ENCODE assay signal across 18 mouse cellular contexts in genomic region chr4:9065981-9066815, GRCm38 (mm10).
A peak's percentile ranks its signal among the peaks of the same experiment; 100 is the strongest.
DNase-seq lines count a peak whose midpoint lies in the region; ATAC-seq and TF ChIP-seq lines count a peak whose summit lies in the region.
"Had no signal": no experiment of that assay in that cellular context is flagged by ENCODE, and none has a peak within 500 bp of the region (broad histone marks: within the 10 kb centered on the region; RNA-seq: fewer than 3 reads in every experiment).

No protein-coding gene starts in this region.

- peaks cover 12% of the 10 kb centered on the region; the same call in 1 of the 2 replicates for H3K4me1 ChIP-seq in hindbrain, postnatal 0 days (ENCODE audit: insufficient read depth, low read length)
- 0 out of 2 replicates have a peak, but pooled peaks cover 3% of the 10 kb centered on the region for H3K4me1 ChIP-seq in hindbrain, embryonic 12.5 days
- no peaks in the 10 kb centered on the region for H3K4me1 ChIP-seq in neural tube, embryonic 15.5 days
- H3K4me1 ChIP-seq: hindbrain, embryonic 15.5 days; kidney, embryonic 15.5 days; limb, embryonic 13.5 days had no signal

- H3K9ac ChIP-seq in hindbrain, postnatal 0 days (replicated peaks; ENCODE audit: low read length) = no peak overlapping the region
- H3K9ac ChIP-seq in hindbrain, embryonic 12.5 days = no peak overlapping the region
- H3K9ac ChIP-seq in neural tube, embryonic 15.5 days (replicated peaks) = no peak overlapping the region
- H3K9ac ChIP-seq: heart, embryonic 12.5 days; hindbrain, embryonic 15.5 days; kidney, embryonic 15.5 days; limb, embryonic 13.5 days had no signal

- no peak overlapping the region for H3K4me3 ChIP-seq in hindbrain, postnatal 0 days (ENCODE audit: low read length)
- no peak overlapping the region for H3K4me3 ChIP-seq in hindbrain, embryonic 12.5 days
- H3K4me3 ChIP-seq in neural tube, embryonic 15.5 days (replicated peaks) = no peak overlapping the region
- H3K4me3 ChIP-seq: heart, embryonic 12.5 days; hindbrain, embryonic 15.5 days; kidney, embryonic 15.5 days; left cerebral cortex, adult 2 months; limb, embryonic 13.5 days had no signal

- H3K27ac ChIP-seq in hindbrain, postnatal 0 days = 0 out of 2 replicates have a peak overlapping the region, but pooled peaks have one; percentile 34
- no peak overlapping the region for H3K27ac ChIP-seq in hindbrain, embryonic 12.5 days
- no peak overlapping the region for H3K27ac ChIP-seq in neural tube, embryonic 15.5 days (replicated peaks)
- H3K27ac ChIP-seq: hindbrain, embryonic 15.5 days; kidney, embryonic 15.5 days; left cerebral cortex, adult 2 months; limb, embryonic 13.5 days; macrophage had no signal

- peak; percentile 79 for ATAC-seq in hindbrain, postnatal 0 days
- no peak for ATAC-seq in hindbrain, embryonic 12.5 days (ENCODE audit: low FRiP score)
- ATAC-seq in megakaryocyte, adult 5-6 weeks (ENCODE audit: poor library complexity, severe bottlenecking) = peak; percentile 43
- no peak for ATAC-seq in neural tube, embryonic 15.5 days (ENCODE audit: low FRiP score)
- ATAC-seq: forebrain, embryonic 14.5 days; midbrain, embryonic 16.5 days had no signal

- no peaks in the 10 kb centered on the region for H3K27me3 ChIP-seq in hindbrain, postnatal 0 days (ENCODE audit: insufficient read depth, low read length)
- no peaks in the 10 kb centered on the region for H3K27me3 ChIP-seq in hindbrain, embryonic 12.5 days
- H3K27me3 ChIP-seq in neural tube, embryonic 15.5 days (replicated peaks) = no peaks in the 10 kb centered on the region
- H3K27me3 ChIP-seq: heart, embryonic 12.5 days; hindbrain, embryonic 15.5 days; kidney, embryonic 15.5 days; limb, embryonic 13.5 days had no signal

- no peak overlapping the region for H3K4me2 ChIP-seq in hindbrain, postnatal 0 days (ENCODE audit: low read depth, low read length)
- no peak overlapping the region for H3K4me2 ChIP-seq in hindbrain, embryonic 12.5 days (replicated peaks)
- no peak overlapping the region for H3K4me2 ChIP-seq in neural tube, embryonic 15.5 days
- H3K4me2 ChIP-seq: heart, embryonic 12.5 days; hindbrain, embryonic 15.5 days; kidney, embryonic 15.5 days; limb, embryonic 13.5 days had no signal

- TF ChIP-seq CTCF in hindbrain, postnatal 0 days (IDR thresholded peaks at IDR 0.05; ENCODE audit: low read depth) = no peak

- DNase-seq in hindbrain, postnatal 0 days (ENCODE audit: low spot score) = peak; percentile 48
- DNase-seq in CD4-positive, CD25-positive, alpha-beta regulatory T cell, adult 2 months (ENCODE audit: low read depth, low spot score) = peak; percentile 45
- peak; percentile 31 for DNase-seq in T-cell, adult 2 months (ENCODE audit: low spot score)
- no peak for DNase-seq in right cerebral cortex, adult 18-20 months
- DNase-seq: adrenal gland, adult 8-10 months; gastrocnemius, postnatal 10 days; lung, adult 18-20 months had no signal

- H3K36me3 ChIP-seq in hindbrain, postnatal 0 days (ENCODE audit: insufficient read depth, low read length) = no peaks in the 10 kb centered on the region
- no peaks in the 10 kb centered on the region for H3K36me3 ChIP-seq in hindbrain, embryonic 12.5 days
- H3K36me3 ChIP-seq in neural tube, embryonic 15.5 days = no peaks in the 10 kb centered on the region
- H3K36me3 ChIP-seq: heart, embryonic 12.5 days; hindbrain, embryonic 15.5 days; kidney, embryonic 15.5 days; limb, embryonic 13.5 days had no signal

- no peaks in the 10 kb centered on the region for H3K9me3 ChIP-seq in hindbrain, postnatal 0 days (ENCODE audit: low read length)
- H3K9me3 ChIP-seq in hindbrain, embryonic 12.5 days (replicated peaks) = no peaks in the 10 kb centered on the region
- no peaks in the 10 kb centered on the region for H3K9me3 ChIP-seq in neural tube, embryonic 15.5 days (replicated peaks)
- H3K9me3 ChIP-seq: heart, embryonic 12.5 days; hindbrain, embryonic 15.5 days; kidney, embryonic 15.5 days; limb, embryonic 13.5 days had no signal

- 53% methylated on average over 10 of the region's 10 CpGs for WGBS in hindbrain, postnatal 0 days
- 63% methylated on average over 10 of the region's 10 CpGs for WGBS in hindbrain, embryonic 12.5 days
- WGBS in neural tube, embryonic 15.5 days = 62% methylated on average over 10 of the region's 10 CpGs

Comparison
In these comparisons a context has a peak if more than half of its experiments do, and no peak if none do; other contexts are left out.
1. ATAC-seq: peak in hindbrain, postnatal 0 days (single experiment) and megakaryocyte, adult 5-6 weeks (single experiment); none in hindbrain, embryonic 12.5 days (single experiment) and neural tube, embryonic 15.5 days (single experiment).